Mouse (Mus musculus) kidney, adult 11 months (tissue): Measurements from ENCODE around the gene Kcna1.
A peak's percentile ranks its signal among the peaks of the same experiment; 100 is the strongest.

Experiments
- DNase-seq: peaks from one replicate; pipeline ENCODE4 v3.0.0; 2022

Gene Kcna1

GRCm38 (mm10) chr6:126646381-126646780, at the start of gene Kcna1:
TSS of gene Kcna1 (minus strand) at chr6:126646384.
- no peak for DNase-seq

DNA sequence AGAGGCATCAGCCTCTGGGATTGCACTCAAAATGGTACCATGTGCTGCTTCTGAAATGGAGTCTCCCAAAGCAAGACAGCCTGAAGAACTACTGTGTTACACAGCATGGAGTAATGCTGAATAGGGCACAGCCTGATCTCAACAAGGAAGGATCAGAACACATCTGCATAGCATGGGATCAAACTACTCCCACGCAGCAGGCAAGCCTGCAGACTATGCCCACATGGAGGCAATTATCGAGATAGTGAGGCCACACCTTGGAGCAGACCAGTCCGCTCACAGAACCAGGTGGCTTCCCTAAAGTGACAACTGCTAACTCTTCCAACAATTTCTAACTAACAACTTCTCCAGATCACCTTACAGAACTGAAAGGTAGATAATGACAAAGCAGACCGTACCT, 40.9 kb upstream of the Kcna1 start:
- no peak for DNase-seq

DNA sequence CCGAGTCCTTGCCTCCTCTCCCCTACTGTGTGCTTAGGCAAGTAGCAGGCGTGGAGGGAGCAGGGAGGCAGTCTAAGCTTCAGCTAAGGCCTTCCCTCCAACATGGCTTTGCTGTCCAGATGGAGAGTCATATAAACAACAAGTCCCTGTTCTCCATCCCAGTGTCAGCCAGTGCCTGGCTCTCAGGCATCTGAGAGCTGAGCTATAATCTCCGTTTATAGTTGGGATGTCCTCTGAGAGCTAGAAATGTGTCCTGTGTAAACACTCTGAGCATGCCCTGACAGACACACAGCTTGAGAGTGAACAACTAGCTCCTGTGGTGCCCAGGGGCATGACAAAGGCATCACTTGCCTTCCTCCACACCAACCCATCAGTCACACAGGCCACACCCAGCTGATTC, 39.0 kb upstream of the Kcna1 start:
- no peak for DNase-seq

GRCm38 (mm10) chr6:126678961-126679360, 32.8 kb upstream of the Kcna1 start:
- peak; percentile 4 for DNase-seq

- no peak for DNase-seq
Observed at GRCm38 (mm10) chr6:126667001-126667400, 20.8 kb upstream of the Kcna1 start.

- DNase-seq: no peak
Observed at GRCm38 (mm10) chr6:126666091-126666490, 19.9 kb upstream of the Kcna1 start.

DNA sequence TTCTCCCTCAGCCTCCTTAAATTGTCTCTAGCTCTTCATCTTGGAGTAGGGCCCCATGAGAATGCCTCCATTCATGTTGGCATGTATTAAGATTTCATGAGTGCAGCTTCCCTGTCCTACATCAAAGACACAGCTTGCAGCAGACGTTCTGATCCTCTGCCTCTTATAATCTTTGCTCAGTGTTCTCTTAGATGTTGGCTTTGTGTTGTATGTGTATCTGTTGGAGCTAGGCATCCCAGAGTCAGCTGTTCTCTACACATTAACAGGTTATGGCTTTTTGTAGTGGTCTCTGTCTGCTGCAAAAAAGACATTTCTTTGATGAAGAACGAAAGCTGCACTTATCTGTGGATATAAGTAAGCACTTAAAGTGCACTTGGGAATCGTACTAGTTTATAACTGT, 18.4 kb upstream of the Kcna1 start:
- no peak for DNase-seq

DNA sequence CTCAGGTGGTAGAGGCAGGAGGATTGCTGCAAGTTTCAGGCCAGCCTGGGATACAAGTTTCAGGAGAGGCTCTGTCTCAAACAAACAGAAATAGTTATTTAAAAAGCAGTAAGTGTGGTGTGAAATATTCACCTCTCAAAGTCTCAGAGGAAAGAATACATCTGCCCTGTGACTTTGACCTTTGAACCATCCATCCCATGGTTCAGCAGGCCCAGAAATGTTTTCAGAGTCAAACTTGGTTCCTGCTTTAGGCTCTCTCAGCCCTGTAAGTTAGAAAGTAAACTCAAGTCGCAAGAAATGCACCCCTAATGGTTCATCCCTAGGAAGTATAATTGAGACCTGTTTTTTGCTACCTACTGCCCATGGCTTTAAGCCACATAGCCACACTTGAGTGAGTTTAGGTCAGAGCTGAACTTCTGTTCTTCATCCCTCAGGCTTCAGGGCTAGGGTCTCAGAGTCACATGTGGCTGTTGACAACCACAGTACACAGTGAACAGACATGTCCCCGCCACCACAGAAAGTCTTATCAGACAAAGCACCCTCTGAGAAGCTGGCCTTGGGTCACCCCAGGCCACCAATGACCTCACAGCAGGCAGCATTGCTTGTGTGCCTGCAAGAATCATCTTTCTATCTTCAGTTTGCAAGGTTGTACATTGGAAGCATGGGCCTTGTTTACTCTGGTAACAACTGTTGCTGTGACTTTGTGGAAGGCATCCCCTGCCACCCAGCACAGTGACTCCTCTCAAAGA, 11.6 kb upstream of the Kcna1 start:
- DNase-seq: peak; percentile 44

- DNase-seq: no peak
Observed at GRCm38 (mm10) chr6:126653561-126653960, 7.4 kb upstream of the Kcna1 start.

DNA sequence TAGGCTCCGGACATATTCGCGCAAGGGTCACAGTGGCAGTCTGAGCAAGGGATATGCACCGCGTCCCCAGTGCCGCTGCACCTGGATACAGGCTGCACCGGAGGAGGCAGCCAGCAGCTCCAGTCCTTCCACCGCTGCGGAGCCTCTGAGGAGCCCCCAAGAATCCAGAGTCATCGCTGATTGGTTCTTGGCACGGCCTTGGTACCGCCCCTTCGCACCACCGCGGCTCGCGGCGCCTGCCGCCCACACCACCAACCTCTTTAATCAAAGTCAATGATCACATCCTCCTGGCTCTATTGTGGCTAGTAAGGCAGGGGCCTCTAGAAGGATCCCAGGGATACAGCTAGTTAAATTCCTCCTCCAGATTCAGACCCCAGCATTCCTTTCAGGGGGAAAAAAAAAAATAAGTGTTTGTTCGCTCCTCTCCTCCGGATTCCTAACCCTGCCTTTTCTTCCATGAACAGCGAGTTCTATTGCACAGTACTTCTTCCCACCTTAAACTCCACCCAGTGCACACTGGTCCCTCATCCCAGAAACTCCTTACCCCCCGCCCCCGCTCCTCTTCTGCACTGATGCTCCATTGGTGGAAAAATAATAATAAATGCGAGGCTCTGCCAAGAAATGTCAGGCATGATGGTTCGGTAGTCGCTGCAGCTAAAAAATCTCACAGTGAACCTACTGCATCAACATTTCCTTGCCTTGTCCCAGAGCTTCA, 383 bp downstream of the Kcna1 start:
- no peak for DNase-seq

DNA sequence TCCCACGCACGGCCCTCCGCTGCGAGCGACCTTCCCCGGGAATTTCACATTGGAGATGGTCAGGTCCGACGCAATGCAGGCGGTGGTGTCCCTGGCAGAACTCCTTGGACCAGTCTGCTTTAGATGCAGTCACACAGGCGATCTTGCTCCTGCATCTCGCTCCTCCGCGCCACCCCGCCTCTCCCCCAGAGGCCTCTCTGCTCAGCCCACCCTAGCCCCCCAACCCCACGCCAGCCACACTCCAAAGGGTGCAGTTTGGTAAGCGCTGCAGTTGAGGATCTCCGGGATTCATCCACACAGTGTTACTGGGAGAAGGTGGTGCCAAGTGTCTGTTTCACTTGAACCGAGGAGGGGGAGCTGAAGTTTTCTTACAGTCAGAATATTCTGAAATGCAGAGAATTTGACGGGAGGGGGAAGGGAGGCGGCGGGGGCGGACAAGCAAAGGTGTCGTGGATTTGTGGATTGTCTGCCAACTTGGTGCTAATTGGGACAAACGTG, 1.1 kb downstream of the Kcna1 start:
- DNase-seq: no peak

GRCm38 (mm10) chr6:126644181-126645043, 1.8 kb downstream of the Kcna1 start:
- DNase-seq: no peak

DNA sequence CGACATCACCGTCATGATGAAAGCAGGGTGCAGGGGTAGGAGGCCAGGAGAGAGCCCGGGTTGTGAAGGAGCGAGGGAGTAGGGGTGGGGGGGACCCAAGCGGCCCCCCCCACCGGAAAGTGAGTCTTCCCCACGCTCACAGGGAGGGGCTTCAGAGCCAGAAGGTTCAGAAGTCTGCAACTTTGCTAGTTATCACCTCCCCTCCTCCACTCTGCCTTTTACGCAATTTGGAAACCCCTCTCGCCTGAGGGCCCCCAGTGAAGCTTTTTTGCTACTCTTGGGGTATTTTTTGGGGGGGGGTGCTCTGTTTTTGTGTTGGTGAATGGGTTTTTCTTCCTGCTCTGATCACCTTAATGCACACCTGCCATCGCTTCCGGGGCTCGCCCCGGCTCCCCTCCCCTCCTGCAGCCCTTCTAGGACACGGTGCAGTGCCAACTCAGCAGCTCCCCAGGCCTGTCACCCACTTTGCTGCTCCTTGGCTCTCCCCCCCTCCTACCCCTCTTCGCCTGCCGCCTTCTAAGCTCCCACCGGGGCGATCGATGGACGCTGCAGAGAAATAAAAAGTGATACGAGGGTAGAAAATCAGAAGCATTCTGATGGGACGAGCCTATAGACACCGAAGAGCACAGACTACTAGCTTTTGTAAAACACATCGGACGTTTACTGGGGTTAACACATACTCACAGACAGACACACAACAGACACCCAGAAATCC, 2.7 kb downstream of the Kcna1 start:
- no peak for DNase-seq

- DNase-seq: peak; percentile 23
Observed at GRCm38 (mm10) chr6:126642856-126643321, 3.3 kb downstream of the Kcna1 start.

- peak; percentile 29 for DNase-seq
Observed at GRCm38 (mm10) chr6:126628451-126628850, 17.7 kb downstream of the Kcna1 start.

DNA sequence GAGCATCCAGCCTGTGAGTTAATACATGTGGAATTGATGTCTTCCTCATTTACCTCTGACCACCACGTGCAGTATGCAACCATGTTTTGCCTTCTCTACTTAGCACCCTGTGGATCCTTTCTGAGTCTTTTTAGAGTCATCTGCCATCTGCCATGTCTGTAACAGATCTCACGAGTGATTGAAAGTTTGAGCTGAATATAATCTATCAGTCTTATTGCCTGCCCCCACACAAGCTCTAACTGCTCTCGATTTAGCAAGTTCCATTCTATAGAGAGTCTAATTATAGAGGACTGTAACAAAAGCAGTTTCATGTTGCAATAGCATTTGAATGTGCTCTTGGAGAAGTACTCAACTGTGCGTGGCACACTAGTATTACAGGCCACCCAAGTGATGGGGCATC, 27.7 kb downstream of the Kcna1 start:
- no peak for DNase-seq

DNA sequence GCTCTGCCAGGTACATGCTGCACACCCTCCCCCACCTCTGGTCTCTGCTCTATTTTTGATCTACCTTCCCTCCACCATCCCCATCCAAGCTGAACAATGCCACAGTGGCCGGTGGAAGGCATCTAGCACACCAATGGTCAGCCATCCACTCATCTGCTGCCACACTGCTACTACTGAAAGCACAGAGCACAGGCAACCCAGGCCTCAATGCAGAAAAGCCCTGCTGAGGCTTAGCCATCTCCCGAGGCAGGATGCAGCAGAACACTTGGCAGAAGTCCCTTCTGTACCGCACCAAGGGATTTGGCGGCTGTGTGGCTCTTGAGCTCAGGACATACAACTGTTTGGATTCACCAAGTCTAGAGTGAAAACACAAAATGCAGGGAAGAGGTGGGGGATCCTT, 35.4 kb downstream of the Kcna1 start:
- DNase-seq: no peak

DNA sequence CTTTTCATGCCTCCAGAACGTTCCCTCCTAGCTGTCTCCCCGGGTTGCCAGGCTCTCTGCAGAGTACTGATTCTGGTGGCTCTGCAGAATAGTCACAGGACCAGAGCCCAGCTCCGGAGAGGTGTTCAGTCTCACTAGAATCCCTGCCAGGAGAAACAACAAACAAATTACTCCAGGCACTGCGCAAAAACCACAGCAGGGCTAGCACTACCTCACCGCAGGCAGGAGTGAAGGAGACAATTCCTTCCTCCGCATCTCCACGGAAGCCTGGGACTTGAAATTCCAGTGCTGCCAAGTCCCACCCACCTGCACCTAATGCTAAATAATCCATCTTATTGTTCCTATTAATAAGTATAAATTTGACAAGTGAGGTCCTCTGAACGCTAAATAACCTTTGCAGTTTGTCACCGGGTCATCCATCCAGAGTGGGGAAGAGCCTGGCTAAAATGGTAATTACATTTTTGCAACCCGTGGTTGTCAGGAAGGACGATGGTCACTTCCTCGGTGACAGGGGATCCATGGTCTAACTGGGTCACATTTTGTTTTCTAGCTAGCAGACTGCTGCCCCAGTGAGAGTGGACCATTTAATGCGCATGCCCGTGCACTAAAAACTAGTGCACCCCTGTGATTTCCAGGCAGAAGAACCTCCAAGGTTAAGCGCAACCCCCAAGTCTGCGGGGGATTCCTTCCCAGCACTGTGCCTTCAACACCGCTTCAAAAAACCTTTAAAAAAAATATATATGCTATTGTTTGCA, 36.8 kb downstream of the Kcna1 start:
- DNase-seq: no peak

DNA sequence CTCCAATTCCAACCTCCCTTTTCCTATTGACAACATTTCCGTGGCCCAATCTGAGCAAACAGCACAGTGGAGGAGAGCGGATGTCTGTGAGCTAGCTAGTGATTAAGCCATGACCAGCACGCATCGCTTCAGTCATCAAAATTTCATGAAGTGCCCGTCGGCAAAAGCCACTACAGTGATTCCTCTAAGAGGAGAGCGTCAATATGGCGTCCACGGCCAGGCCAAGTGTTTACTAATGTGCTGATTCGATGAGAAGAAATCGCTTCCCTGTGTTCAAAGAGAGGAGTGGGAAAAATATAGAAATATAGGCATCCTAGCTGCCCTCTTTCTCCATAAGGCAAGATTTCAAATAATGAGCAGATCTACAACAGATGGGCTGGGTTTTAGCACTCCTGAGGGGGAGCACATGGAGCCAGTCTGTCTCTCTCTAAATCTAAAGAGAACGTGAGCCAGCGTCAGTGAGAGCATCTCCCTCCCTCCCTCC, 44.3 kb downstream of the Kcna1 start:
- DNase-seq: no peak

DNA sequence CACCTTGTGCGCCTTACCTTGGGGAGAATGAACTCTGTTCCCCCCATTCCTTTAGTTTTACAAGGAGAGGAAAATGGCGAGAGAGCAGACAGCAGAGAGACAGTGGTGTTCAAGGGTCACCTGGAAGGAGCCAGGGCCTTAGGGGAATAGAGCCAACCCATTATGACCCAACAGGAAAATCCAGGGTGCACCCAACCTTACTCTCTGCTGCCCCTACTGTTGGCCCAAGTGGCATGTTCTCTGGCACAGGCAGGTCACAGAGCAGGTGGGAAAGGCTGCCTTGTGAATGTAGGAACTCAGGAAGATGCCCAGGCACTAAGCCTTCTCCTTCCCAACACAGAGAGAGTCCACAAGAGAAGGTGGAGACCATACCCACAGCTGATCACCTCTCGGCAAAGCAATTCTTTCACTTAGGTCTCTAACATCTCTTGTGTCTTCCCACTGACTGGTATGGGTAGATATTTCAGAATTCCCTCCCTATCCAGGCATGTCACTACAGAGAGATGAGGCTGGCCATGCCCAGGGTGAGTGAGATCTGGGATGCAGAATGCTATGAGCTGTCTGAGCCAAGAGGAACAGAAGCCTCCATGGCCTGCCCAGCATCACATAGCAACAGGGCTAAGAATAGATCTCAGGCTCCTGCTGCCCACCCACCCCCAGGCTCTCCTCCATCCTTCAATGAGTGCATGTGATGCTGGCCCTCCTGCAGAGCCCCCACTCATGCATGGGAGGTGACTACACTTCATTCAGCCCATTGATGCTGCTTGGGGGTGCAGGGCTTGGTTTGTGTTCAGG, 46.8 kb downstream of the Kcna1 start:
- DNase-seq: peak; percentile 40

DNA sequence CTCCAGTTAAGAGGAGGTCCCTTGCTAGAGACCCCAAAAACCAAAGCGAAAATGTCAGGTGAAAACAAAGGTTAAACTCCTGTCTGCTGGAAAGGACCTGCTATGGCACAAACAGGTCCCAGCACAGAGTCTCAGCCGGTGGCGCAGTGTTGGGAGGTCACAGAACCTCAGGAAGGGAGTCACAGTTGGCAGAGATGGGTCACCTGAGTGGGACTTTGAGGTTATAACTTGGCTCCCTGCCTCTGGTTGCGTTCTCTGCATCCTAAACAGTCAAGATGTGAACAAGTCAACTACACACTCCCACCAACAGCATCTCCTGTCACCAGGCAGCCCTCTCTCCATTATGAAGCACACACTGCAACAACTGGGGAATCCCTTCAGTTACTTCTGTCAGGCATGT, 48.4 kb downstream of the Kcna1 start:
- no peak for DNase-seq
